Mouse (Mus musculus): ENCODE measurements around the gene Spg20. TPM values are rescaled to one million over a fixed set of nuclear protein-coding genes. Genes with fewer than 3 reads are reported as not detected.

Spg20 gene
- 0.36 and 2.9 TPM in 2 replicates for total RNA-seq (2015; ENCODE audit: low replicate concordance)
- 2.3 and 2.4 TPM in 2 replicates for total RNA-seq (2017; ENCODE audit: low replicate concordance)

- ATAC-seq (replicated peaks; ENCODE audit: low FRiP score, poor library complexity, severe bottlenecking) = peak; percentile 92
Measured at GRCm38 (mm10) chr3:55111935-55112709, at the start of gene Spg20. TSS of gene Spg20 (plus strand) at chr3:55112108.

GRCm38 (mm10) chr3:55062653-55063052, 49.3 kb upstream of the Spg20 start:
- ATAC-seq (replicated peaks; ENCODE audit: low FRiP score, poor library complexity, severe bottlenecking) = no peak

- ATAC-seq (replicated peaks; ENCODE audit: low FRiP score, poor library complexity, severe bottlenecking) = no peak
Measured at GRCm38 (mm10) chr3:55064396-55064795, 47.5 kb upstream of the Spg20 start.

GRCm38 (mm10) chr3:55065738-55066665, 45.9 kb upstream of the Spg20 start:
- no peak for ATAC-seq (replicated peaks; ENCODE audit: low FRiP score, poor library complexity, severe bottlenecking)

GRCm38 (mm10) chr3:55066666-55067023, 45.3 kb upstream of the Spg20 start:
- ATAC-seq (replicated peaks; ENCODE audit: low FRiP score, poor library complexity, severe bottlenecking) = no peak

- no peak for ATAC-seq (replicated peaks; ENCODE audit: low FRiP score, poor library complexity, severe bottlenecking)
Measured at GRCm38 (mm10) chr3:55067791-55068434, 44.0 kb upstream of the Spg20 start.

- ATAC-seq (replicated peaks; ENCODE audit: low FRiP score, poor library complexity, severe bottlenecking) = no peak
Measured at GRCm38 (mm10) chr3:55074576-55075293, 37.2 kb upstream of the Spg20 start.

- ATAC-seq (replicated peaks; ENCODE audit: low FRiP score, poor library complexity, severe bottlenecking) = no peak
Measured at GRCm38 (mm10) chr3:55075294-55075648, 36.6 kb upstream of the Spg20 start.

GRCm38 (mm10) chr3:55078233-55078632, 33.7 kb upstream of the Spg20 start:
- ATAC-seq (replicated peaks; ENCODE audit: low FRiP score, poor library complexity, severe bottlenecking) = no peak

GRCm38 (mm10) chr3:55079619-55080018, 32.3 kb upstream of the Spg20 start:
- ATAC-seq (replicated peaks; ENCODE audit: low FRiP score, poor library complexity, severe bottlenecking) = no peak

GRCm38 (mm10) chr3:55080055-55080454, 31.9 kb upstream of the Spg20 start:
- ATAC-seq (replicated peaks; ENCODE audit: low FRiP score, poor library complexity, severe bottlenecking) = 0 out of 2 replicates have a peak, but pooled peaks have one; percentile 39

- no peak for ATAC-seq (replicated peaks; ENCODE audit: low FRiP score, poor library complexity, severe bottlenecking)
Measured at GRCm38 (mm10) chr3:55084781-55085180, 27.1 kb upstream of the Spg20 start.

- ATAC-seq (replicated peaks; ENCODE audit: low FRiP score, poor library complexity, severe bottlenecking) = no peak
Measured at GRCm38 (mm10) chr3:55085716-55086115, 26.2 kb upstream of the Spg20 start.

- no peak for ATAC-seq (replicated peaks; ENCODE audit: low FRiP score, poor library complexity, severe bottlenecking)
Measured at GRCm38 (mm10) chr3:55086948-55087347, 25.0 kb upstream of the Spg20 start.

- ATAC-seq (replicated peaks; ENCODE audit: low FRiP score, poor library complexity, severe bottlenecking) = no peak
Measured at GRCm38 (mm10) chr3:55087360-55087759, 24.5 kb upstream of the Spg20 start.

- no peak for ATAC-seq (replicated peaks; ENCODE audit: low FRiP score, poor library complexity, severe bottlenecking)
Measured at GRCm38 (mm10) chr3:55088359-55088758, 23.5 kb upstream of the Spg20 start.

GRCm38 (mm10) chr3:55088843-55089242, 23.1 kb upstream of the Spg20 start:
- no peak for ATAC-seq (replicated peaks; ENCODE audit: low FRiP score, poor library complexity, severe bottlenecking)

- ATAC-seq (replicated peaks; ENCODE audit: low FRiP score, poor library complexity, severe bottlenecking) = no peak
Measured at GRCm38 (mm10) chr3:55089291-55089690, 22.6 kb upstream of the Spg20 start.

GRCm38 (mm10) chr3:55093161-55093560, 18.7 kb upstream of the Spg20 start:
- no peak for ATAC-seq (replicated peaks; ENCODE audit: low FRiP score, poor library complexity, severe bottlenecking)

Measured in erythroid progenitor cell, adult 5-6 weeks (primary cell).